Mouse (Mus musculus) limb, embryonic 14.5 days (tissue): Measurements from ENCODE around the gene Kif17. TPM values are rescaled to one million over a fixed set of nuclear protein-coding genes. Genes with fewer than 3 reads are reported as not detected.

ENCODE experiments used
- ATAC-seq: fragments of 200-750 bp; cut with Nextera tagmentation; 2 replicates; pipeline ENCODE4 v1.8.0; 2017; ENCODE audit warnings: low read depth, moderate number of reproducible peaks, moderate TSS enrichment; ENCODE audit not compliant: low FRiP score
- DNase-seq: peaks from one replicate; pipeline ENCODE4 v3.0.0-alpha.2; 2015; ENCODE audit warnings: low spot score
- H3K27ac ChIP-seq: fragments of 300-500 bp; sonication (generic); replicated peaks from 2 replicates; pipeline ENCODE4 v1.5.1; 2014; ENCODE audit warnings: low read depth, mild to moderate bottlenecking, low read length, moderate library complexity, mixed read lengths
- H3K27me3 ChIP-seq: fragments of 300-500 bp; sonication (generic); 2 replicates; pipeline ENCODE4 v1.6.1; 2014; ENCODE audit warnings: low read length, mixed read lengths; ENCODE audit not compliant: control insufficient read depth, insufficient read depth
- H3K36me3 ChIP-seq: fragments of 300-500 bp; sonication (generic); 2 replicates; pipeline ENCODE4 v1.6.1; 2014; ENCODE audit warnings: mild to moderate bottlenecking, low read length, moderate library complexity, mixed read lengths; ENCODE audit not compliant: control insufficient read depth, insufficient read depth
- H3K4me1 ChIP-seq: fragments of 300-500 bp; sonication (generic); 2 replicates; pipeline ENCODE4 v1.6.1; 2014; ENCODE audit warnings: antibody characterized with exemption, low read length, mixed read lengths; ENCODE audit not compliant: control insufficient read depth, insufficient read depth
- H3K4me2 ChIP-seq: fragments of 300-500 bp; sonication (generic); replicated peaks from 2 replicates; pipeline ENCODE4 v1.6.1; 2014; ENCODE audit warnings: low read depth, mild to moderate bottlenecking, low read length, moderate library complexity; ENCODE audit not compliant: severe bottlenecking
- H3K4me3 ChIP-seq: fragments of 300-500 bp; sonication (generic); replicated peaks from 2 replicates; pipeline ENCODE4 v1.5.1; 2014; ENCODE audit warnings: low read length
- H3K9ac ChIP-seq: fragments of 300-500 bp; sonication (generic); 2 replicates; pipeline ENCODE4 v1.6.1; 2014; ENCODE audit warnings: mild to moderate bottlenecking, low read depth, low read length, moderate library complexity; ENCODE audit not compliant: severe bottlenecking
- H3K9me3 ChIP-seq: fragments of 300-500 bp; sonication (generic); 2 replicates; pipeline ENCODE4 v1.6.1; 2016; ENCODE audit warnings: low read length; ENCODE audit not compliant: control insufficient read depth
- POLR2A ChIP-seq: fragments of 200-500 bp; IDR thresholded peaks from 2 replicates; pipeline ENCODE4 v1.8.0; 2012; ENCODE audit warnings: inconsistent platforms, mild to moderate bottlenecking, moderate library complexity, borderline replicate concordance; ENCODE audit not compliant: insufficient read depth, insufficient read length; ENCODE audit errors: extremely low read depth
- WGBS: fragments of 180-500 bp; shearing (Covaris S2); extraction: QIAGEN DNeasy Blood & Tissue Kit; methylation state at CpG from one replicate; pipeline ENCODE4 v1.1.7; 2014; 5-methylcytosine and 5-hydroxymethylcytosine counted together
- polyA plus RNA-seq, 2 experiments: library from polyadenylated mRNA; depleted of rRNA in 1 of 2; stranded (reverse) in 1 of 2; unstranded in 1 of 2; fragments of >200 nt; fragmentation: Nextera tagmentation in 1 of 2; extraction: Ambion mirVana in 1 of 2; gene quantifications; 2 replicates each; pipeline versions ENCODE4 v1.2.1 to v1.2.3; 2012 to 2014

Gene Kif17
- polyA plus RNA-seq, 2 experiments = 1.1 to 3.0 TPM

- H3K4me2 ChIP-seq = no peak overlapping the region
- H3K27me3 ChIP-seq = no peaks in the 10 kb centered on the region
- TF ChIP-seq POLR2A = no peak
- H3K9ac ChIP-seq = no peak overlapping the region
- no peak overlapping the region for H3K27ac ChIP-seq
- H3K36me3 ChIP-seq = peaks cover 21% of the 10 kb centered on the region
- ATAC-seq (no peak), DNase-seq (no peak)
- H3K4me3 ChIP-seq = no peak overlapping the region
- no peaks in the 10 kb centered on the region for H3K4me1 ChIP-seq
- 80% methylated on average over 11 of the region's 11 CpGs for WGBS
- no peaks in the 10 kb centered on the region for H3K9me3 ChIP-seq
Observed at GRCm38 (mm10) chr4:138320711-138321110, 70.5 kb downstream of the Kif17 start.

GRCm38 (mm10) chr4:138321488-138321887, 71.3 kb downstream of the Kif17 start:
- peaks cover 17% of the 10 kb centered on the region for H3K36me3 ChIP-seq
- H3K9ac ChIP-seq = no peak overlapping the region
- H3K4me1 ChIP-seq = peaks cover 2% of the 10 kb centered on the region; the same call in 1 of the 2 replicates
- no peaks in the 10 kb centered on the region for H3K27me3 ChIP-seq
- 69% methylated on average over 7 of the region's 7 CpGs for WGBS
- no peak for DNase-seq
- no peak overlapping the region for H3K4me2 ChIP-seq
- no peak for TF ChIP-seq POLR2A
- ATAC-seq = no peak
- H3K4me3 ChIP-seq = no peak overlapping the region
- no peak overlapping the region for H3K27ac ChIP-seq
- no peaks in the 10 kb centered on the region for H3K9me3 ChIP-seq

DNA sequence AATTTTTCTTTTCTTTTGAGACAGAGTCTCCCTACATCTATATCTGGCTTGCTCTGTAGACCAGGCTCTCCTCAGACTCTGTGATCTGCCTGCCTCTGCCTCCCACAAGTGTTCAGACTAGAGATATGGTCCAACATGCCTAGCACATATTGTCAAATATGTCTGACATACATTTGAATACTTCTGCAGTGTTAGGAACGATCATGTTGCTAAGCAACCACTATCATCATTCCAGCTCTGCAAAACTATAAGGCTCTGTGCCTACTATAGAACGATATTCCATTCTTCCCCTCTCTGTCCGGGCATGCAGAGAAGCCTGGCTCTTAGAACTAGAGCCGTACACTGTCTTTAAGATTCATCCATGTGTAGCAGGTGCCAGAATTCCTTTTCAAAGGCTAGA, 72.5 kb downstream of the Kif17 start:
- DNase-seq = no peak
- Histone ChIP-seq H3K9ac (no peak overlapping the region), H3K4me2 (no peak overlapping the region), H3K4me3 (no peak overlapping the region), H3K9me3 (no peaks in the 10 kb centered on the region), H3K27me3 (no peaks in the 10 kb centered on the region), H3K36me3 (peaks cover 5% of the 10 kb centered on the region), H3K4me1 (peaks cover 4% of the 10 kb centered on the region; the same call in 1 of the 2 replicates), H3K27ac (no peak overlapping the region)
- ATAC-seq = no peak
- no peak for TF ChIP-seq POLR2A
- 81% methylated on average over 4 of the region's 4 CpGs for WGBS

DNA sequence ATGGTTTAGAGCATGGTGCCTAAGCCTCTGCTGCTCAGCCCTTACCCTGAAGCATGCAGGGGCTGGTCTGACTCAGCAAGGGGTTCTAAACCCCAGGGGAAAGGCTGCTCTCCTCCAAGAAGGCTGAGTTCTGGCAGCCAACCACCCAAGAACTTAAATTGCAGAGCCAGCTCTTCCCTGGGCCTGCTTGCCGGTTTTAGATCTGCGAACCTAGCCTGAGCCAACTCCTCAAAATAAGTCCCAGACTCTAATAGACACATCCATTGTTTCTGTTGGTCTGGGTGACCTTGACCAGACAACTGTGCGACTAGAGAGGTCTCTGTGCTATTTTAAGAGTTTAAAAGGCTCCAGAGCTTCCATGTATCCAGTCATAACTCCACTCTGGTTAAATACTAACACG, 73.5 kb downstream of the Kif17 start:
- H3K9me3 ChIP-seq = no peaks in the 10 kb centered on the region
- peaks cover 4% of the 10 kb centered on the region; the same call in 1 of the 2 replicates for H3K4me1 ChIP-seq
- H3K27me3 ChIP-seq = no peaks in the 10 kb centered on the region
- no peak overlapping the region for H3K4me2 ChIP-seq
- no peak overlapping the region for H3K27ac ChIP-seq
- no peak overlapping the region for H3K9ac ChIP-seq
- no peak overlapping the region for H3K4me3 ChIP-seq
- WGBS = 70% methylated on average over 4 of the region's 4 CpGs
- no peak for TF ChIP-seq POLR2A
- DNase-seq (no peak), ATAC-seq (no peak)
- peaks cover 3% of the 10 kb centered on the region; the same call in 1 of the 2 replicates for H3K36me3 ChIP-seq

DNA sequence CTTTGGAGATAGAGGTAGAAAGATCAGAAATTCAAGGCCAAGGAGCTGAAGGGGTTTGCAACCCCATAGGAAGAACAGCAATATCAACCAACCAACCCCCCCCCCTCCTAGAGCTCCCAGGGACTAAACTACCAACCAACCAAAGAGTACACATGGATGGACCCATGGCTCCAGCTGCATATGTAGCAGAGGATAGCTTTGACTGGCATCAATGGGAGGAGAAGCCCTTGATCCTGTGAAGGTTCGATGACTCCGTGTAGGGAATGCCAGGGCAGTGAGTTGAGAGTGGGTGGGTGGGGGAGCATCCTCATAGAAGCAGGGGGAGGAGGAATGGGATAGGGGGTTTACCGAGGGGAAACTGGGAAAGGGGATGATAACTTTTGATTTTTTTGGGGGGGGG, 74.2 kb downstream of the Kif17 start:
- TF ChIP-seq POLR2A = no peak
- ATAC-seq (no peak), DNase-seq (no peak)
- no peak overlapping the region for H3K4me2 ChIP-seq
- 83% methylated on average over 3 of the region's 3 CpGs for WGBS
- H3K27me3 ChIP-seq = no peaks in the 10 kb centered on the region
- H3K4me1 ChIP-seq = peaks cover 4% of the 10 kb centered on the region; the same call in 1 of the 2 replicates
- H3K4me3 ChIP-seq = no peak overlapping the region
- H3K36me3 ChIP-seq = no peaks in the 10 kb centered on the region
- H3K27ac ChIP-seq = no peak overlapping the region
- no peak overlapping the region for H3K9ac ChIP-seq
- no peaks in the 10 kb centered on the region for H3K9me3 ChIP-seq
